8 mouse cellular contexts compared by ENCODE assay signal in the genomic region with DNA sequence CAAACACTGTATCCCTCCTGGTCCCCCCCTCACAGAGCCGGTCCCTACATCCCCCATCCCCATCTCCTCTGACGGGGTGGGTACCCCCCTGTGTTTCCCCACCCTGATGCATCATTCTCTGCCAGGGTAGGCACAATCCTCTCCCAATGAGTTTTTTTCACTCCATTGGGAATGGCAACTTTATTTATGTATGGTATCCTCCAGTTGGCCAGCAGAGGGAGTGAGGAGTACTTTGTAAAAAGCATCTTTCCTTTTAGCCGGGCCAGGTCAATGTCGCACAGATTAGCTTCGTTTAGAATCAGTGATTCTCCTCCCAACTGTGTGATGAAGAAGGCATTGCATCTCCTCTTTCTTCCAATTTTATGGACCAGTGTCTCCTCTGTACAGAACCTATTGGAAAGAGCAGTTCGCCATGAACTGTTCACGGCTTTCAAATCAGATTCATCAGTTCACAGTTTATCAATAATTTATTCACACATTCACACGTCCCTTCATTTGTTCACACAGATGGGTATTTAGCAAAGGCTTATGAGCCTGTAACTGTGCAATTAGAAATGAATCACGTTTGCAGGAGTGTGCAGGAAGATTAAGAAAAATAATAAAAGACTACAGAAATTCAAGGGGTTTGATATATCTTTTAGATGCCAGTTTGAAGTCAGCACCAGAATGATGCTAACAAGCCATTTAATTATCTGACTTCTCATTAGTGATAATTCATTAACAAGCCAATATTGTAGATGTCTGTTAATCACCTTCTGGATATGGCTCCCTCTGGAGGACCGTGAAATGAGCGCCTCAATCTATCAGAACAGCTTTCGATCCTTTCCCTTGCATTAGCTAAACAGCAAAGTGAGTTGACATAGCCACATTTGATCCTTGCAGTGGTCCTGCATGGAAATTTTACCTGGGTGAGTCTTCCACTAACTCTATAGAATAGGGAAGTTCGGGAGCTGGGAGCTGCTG.
DNase-seq lines count a peak whose midpoint lies in the region; ATAC-seq and TF ChIP-seq lines count a peak whose summit lies in the region.

No protein-coding gene starts in this region.

- no peaks in the 10 kb centered on the region for H3K36me3 ChIP-seq in lung, embryonic 14.5 days (ENCODE audit: insufficient read depth)
- H3K36me3 ChIP-seq in kidney, embryonic 14.5 days (ENCODE audit: control insufficient read depth, insufficient read depth, low read length), result no peaks in the 10 kb centered on the region
- no peaks in the 10 kb centered on the region for H3K36me3 ChIP-seq in limb, embryonic 10.5 days

- H3K9me3 ChIP-seq in lung, embryonic 14.5 days (ENCODE audit: low read depth, low read length), result no peaks in the 10 kb centered on the region
- no peaks in the 10 kb centered on the region for H3K9me3 ChIP-seq in kidney, embryonic 14.5 days (ENCODE audit: control insufficient read depth, low read length)
- no peaks in the 10 kb centered on the region for H3K9me3 ChIP-seq in limb, embryonic 10.5 days (replicated peaks)

- H3K27ac ChIP-seq in lung, embryonic 14.5 days (ENCODE audit: low read depth), result no peak overlapping the region
- H3K27ac ChIP-seq in kidney, embryonic 14.5 days (ENCODE audit: low read depth, low read length), result no peak overlapping the region
- no peak overlapping the region for H3K27ac ChIP-seq in limb, embryonic 10.5 days

- no peaks in the 10 kb centered on the region for H3K27me3 ChIP-seq in lung, embryonic 14.5 days (ENCODE audit: insufficient read depth, low read length)
- H3K27me3 ChIP-seq in kidney, embryonic 14.5 days (ENCODE audit: control insufficient read depth, insufficient read depth, low read length), result no peaks in the 10 kb centered on the region
- H3K27me3 ChIP-seq in limb, embryonic 10.5 days (ENCODE audit: low read depth, poor library complexity, severe bottlenecking), result no peaks in the 10 kb centered on the region

- no peaks in the 10 kb centered on the region for H3K4me1 ChIP-seq in lung, embryonic 14.5 days (ENCODE audit: insufficient read depth)
- H3K4me1 ChIP-seq in lung, adult 2 months (ENCODE audit: control insufficient read depth, insufficient read depth, low read length), result no peaks in the 10 kb centered on the region
- H3K4me1 ChIP-seq in kidney, embryonic 14.5 days (ENCODE audit: control insufficient read depth, insufficient read depth, low read length), result no peaks in the 10 kb centered on the region
- no peaks in the 10 kb centered on the region for H3K4me1 ChIP-seq in limb, embryonic 10.5 days

- H3K4me3 ChIP-seq in lung, embryonic 14.5 days (ENCODE audit: low read depth, low read length), result no peak overlapping the region
- H3K4me3 ChIP-seq in lung, adult 2 months (replicated peaks; ENCODE audit: extremely low read depth, low read depth, low read length), result no peak overlapping the region
- H3K4me3 ChIP-seq in kidney, embryonic 14.5 days (ENCODE audit: low read length), result no peak overlapping the region
- H3K4me3 ChIP-seq in limb, embryonic 10.5 days, result no peak overlapping the region

- DNase-seq in lung, embryonic 14.5 days, result peak; percentile 74
- DNase-seq in lung, adult 2 months, result no peak
- peak; percentile 76 for DNase-seq in embryo, embryonic 11 days
- DNase-seq in limb, embryonic 10.5 days (ENCODE audit: low spot score), result peak; percentile 31
- DNase-seq in right cerebral cortex, postnatal 25 days, result peak; percentile 12
- DNase-seq in thymus, postnatal 25 days, result no peak
- no peak for DNase-seq in gastrocnemius, postnatal 4 days (ENCODE audit: low spot score in 2 of 2)

- TF ChIP-seq POLR2A in lung, adult 2 months (IDR thresholded peaks at IDR 0.05; ENCODE audit: borderline replicate concordance, extremely low read depth, low read depth, low read length), result no peak

- TF ChIP-seq CTCF in lung, embryonic 14.5 days (IDR thresholded peaks at IDR 0.05; ENCODE audit: low read depth), result peak; percentile 71
- TF ChIP-seq CTCF in lung, adult 2 months (IDR thresholded peaks at IDR 0.05; ENCODE audit: insufficient read depth, low read length), result no peak

- ATAC-seq in lung, embryonic 14.5 days (ENCODE audit: insufficient read depth), result no peak
- peak; percentile 12; the same call in 1 of the 2 replicates for ATAC-seq in kidney, embryonic 14.5 days (ENCODE audit: low FRiP score, low TSS enrichment)

- WGBS in lung, embryonic 14.5 days, result 58% methylated on average over 13 of the region's 13 CpGs
- 56% methylated on average over 13 of the region's 13 CpGs for WGBS in lung, adult 2 months
- 62% methylated on average over 13 of the region's 13 CpGs for WGBS in kidney, embryonic 14.5 days
- 65% methylated on average over 13 of the region's 13 CpGs for WGBS in limb, embryonic 10.5 days

- H3K9ac ChIP-seq in lung, embryonic 14.5 days, result no peak overlapping the region
- H3K9ac ChIP-seq in kidney, embryonic 14.5 days (ENCODE audit: low read depth, low read length), result no peak overlapping the region

- no peak overlapping the region for H3K4me2 ChIP-seq in lung, embryonic 14.5 days
- no peak overlapping the region for H3K4me2 ChIP-seq in kidney, embryonic 14.5 days (replicated peaks; ENCODE audit: low read depth, low read length)

Comparison
In these comparisons a context has a peak if more than half of its experiments do, and no peak if none do; other contexts are left out.
1. DNase-seq: peak in lung, embryonic 14.5 days (single experiment), embryo, embryonic 11 days (single experiment), limb, embryonic 10.5 days (single experiment) and right cerebral cortex, postnatal 25 days (single experiment); none in lung, adult 2 months (single experiment), thymus, postnatal 25 days (single experiment) and gastrocnemius, postnatal 4 days (0 of 2).